Mouse (Mus musculus): ENCODE results near the gene Nme4.
"Not testable (repeated sequence)": the region's sequence is repeated elsewhere in the genome, so short reads cannot be mapped to it uniquely, and the experiment has no call there.

Nme4 gene

GRCm38 (mm10) chr17:26113181-26113948 is 18.0 kb upstream of the Nme4 start, which contains the start of gene Tmem8:
TSS of gene Tmem8 (plus strand) at chr17:26113299.
- peak; percentile 80 for DNase-seq

DNA sequence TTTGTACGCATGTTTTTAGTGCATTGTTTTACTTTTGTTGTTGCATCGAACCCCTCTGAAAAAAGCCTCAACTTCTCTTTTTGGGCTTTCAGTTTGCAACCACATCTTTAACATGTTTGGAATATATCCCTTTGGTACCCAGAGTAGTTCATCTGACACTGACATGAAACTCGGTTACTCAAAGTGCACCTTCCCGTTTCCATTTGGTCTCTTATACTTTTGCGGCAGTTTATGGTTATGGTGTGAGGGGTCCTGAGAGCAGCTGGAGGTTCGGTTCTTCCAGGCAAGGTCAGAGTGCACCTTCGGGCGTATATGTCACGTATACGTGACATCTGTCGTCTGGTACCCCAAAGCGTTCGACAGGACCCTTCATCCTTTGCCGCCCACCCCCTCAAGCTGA is 17.3 kb upstream of the Nme4 start:
- DNase-seq = no peak

DNA sequence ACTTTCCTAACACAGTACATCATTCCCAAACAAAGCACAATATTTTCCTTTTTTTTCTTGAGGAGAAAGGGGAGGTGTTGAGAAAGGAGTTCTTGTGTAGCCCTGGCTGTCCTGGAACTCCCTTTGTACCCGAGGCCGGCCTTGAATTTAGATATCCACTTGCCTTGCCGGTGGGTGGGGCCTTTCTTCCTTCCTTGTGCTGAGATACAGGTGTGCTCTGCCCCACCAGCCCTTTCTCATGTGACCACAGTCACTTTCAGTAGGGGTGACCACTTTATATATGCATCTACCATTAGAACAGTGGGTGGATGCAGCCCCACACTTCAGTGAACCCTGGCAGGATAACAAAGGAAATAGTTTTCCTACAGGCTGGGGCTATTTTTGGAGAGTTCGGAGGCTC is 16.3 kb upstream of the Nme4 start:
- no peak for DNase-seq

- DNase-seq = no peak
Measured at GRCm38 (mm10) chr17:26111024-26111423, 15.6 kb upstream of the Nme4 start.

DNA sequence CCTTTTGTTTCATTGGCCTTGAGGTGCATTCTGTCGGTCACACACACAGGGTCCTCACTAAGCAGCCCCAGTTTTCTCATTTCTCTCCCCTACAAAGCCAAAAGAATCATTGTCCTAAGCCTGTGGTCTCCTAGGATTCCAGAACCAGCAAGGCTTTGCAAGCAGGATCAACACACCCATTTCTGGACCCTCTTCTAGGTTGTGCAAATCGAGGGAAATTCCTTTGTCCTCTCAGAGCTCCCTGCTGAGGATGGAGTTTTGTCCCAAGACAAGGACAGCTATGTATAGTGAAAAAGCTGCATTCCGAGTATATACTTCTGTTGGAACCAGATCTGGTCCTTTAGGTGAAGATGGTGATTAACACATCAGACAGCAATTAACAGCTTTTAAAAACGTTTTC is 14.8 kb upstream of the Nme4 start:
- no peak for DNase-seq

DNA sequence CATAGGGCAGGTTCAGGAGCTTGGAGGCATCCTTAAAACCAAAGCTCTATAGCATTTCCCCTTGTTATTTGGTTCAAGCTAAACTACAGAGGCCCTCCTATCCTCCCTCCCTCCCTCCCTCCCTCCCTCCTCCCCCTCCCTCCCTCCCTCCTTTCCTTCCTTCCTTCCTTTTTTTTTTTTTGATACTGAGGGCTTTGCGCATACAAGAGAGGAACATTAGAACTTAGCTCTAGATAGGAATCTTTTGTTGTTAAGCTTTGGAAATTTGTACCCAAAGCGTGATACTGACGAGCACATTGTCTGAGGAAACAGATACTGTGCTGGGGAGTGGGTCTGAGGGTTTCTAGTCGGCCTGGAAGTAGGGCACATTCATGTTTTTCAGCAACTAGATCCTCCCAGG is 10.2 kb upstream of the Nme4 start:
- DNase-seq = no peak

DNA sequence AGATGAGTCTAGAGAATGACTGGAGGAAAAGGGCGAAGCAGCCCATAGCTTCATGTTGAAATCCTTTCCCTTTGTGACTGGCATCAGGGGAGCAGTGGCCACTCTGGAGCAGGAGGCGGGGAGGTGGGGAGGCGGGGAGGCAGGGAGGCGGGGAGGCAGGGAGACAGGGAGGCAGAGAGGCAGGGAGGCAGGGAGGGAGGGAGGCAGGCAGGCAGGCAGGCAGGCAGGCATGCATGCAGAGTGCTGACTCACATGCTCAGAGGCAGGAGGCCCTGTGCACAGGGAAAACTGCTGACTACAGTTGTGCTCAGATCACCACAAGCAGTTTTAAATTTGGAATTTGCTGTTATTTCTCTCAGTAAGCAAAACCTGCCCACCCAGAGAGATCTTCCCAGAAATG is 6.1 kb upstream of the Nme4 start:
- no peak for DNase-seq

- DNase-seq = no peak
Measured at GRCm38 (mm10) chr17:26100166-26100565, 4.8 kb upstream of the Nme4 start.

- not testable (repeated sequence) for DNase-seq
Measured at GRCm38 (mm10) chr17:26099316-26099715, 3.9 kb upstream of the Nme4 start.

DNA sequence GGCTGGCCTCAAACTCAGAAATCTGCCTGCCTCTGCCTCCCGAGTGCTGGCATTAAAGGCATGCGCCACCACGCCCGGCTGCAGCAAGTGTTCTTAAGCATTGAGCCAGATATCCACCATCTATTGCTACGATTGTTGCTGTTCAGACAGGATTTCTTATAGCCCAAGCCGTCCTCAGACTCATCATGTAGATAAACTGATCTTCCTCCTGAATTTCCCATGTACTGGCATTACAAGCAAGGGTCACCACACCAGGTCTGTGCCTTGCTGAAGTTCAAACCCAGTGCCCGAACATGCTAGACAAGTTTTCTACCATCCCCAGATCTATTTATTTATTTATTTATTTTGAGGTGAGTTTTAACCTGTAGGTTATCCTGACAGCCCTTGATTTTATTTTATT is 3.1 kb upstream of the Nme4 start:
- DNase-seq = no peak

DNA sequence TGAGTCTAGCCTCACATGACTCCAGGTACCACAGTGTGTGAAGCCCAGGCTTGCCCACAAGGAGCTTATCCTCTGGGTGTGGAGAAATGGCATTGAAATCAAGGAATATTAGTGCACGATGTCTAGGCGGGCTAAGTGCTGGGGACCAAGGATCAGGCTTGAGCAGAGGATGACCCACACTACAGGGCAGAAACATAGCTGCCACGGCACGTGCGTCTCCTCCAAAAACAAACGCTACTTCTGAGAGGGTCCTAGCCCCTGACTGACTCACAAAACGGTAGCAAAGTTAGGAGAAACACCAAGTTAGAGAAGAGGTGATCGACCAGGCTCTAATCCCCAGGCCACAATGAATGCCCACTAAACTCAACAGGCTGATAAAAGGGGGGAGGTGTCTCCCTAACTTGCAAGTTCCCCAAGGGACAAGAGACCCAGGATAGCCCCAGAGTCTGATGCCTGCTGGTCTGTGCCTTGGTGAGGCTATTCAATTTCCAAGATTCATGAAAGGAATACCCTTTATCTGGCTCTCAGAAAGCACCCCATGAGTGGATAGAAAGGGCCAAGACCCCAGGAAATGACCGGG is 781 bp downstream of the Nme4 start:
- DNase-seq = no peak

GRCm38 (mm10) chr17:26089905-26090632 is 5.3 kb downstream of the Nme4 start, which contains the start of gene Decr2:
TSS of gene Decr2 (minus strand) at chr17:26090337.
- peak; percentile 92 for DNase-seq

DNA sequence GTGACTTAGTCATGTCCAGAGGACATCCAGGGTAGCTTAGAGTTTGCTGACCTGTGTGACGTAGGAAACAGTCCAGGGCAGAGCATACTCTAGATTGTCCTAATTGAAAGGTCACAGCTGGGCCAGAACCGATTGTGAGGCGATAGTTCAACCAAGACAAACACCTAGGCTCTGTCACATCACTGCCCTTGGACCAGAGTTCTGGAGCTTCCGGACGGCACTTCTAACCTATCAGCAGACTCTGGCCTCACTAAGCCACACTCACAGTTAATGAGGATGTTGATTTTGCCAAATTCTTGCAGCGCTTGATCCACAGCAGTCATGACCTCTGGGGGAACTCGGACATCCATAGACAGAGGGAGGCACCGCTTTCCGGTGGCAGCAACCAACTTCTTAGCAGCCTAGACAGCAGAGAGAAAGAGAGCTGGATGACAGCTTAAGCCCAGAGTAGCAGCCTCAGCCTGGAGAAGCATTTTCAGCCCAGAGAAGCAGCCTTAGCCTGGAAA is 8.3 kb downstream of the Nme4 start:
- DNase-seq = no peak

DNA sequence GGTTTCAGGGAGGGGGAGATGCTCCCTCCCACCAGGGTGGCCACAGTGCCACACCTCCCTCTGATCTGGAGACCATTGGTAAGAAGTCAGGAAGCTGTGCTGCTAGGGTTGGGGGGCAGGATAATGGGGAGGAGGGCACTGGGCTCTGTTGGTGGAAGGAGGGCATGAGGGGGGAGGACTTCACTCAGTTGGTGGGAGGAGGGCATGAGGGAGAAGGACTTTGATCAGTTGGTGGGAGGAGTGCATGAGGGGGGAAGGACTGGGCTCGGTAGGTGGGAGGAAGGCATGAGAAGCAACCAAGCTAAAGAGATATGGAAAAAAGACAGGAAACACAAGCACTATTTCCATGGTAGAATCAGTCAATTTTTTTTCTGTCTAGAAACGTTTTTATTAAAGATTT is 14.5 kb downstream of the Nme4 start:
- DNase-seq = no peak

DNA sequence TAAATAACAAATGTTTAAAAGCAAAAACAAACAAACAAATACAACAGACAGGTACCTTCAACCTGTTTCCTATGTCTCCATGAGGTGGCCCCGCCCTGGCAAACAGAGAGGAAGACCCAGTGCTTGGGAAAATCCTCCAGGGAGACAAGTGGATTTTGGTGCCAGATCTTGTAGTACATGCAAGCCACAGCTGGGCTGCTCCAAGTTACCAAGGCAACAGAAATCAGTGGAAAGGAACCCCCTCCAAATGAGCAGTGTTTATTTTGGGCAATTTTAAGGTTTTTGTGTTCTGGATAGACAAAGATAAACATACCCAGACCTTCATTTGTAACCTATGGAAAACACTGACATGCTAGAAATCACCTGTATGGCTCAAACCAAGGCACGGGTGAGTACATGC is 16.6 kb downstream of the Nme4 start:
- DNase-seq = no peak

- no peak for DNase-seq
Measured at GRCm38 (mm10) chr17:26075246-26075645, 20.2 kb downstream of the Nme4 start.

DNA sequence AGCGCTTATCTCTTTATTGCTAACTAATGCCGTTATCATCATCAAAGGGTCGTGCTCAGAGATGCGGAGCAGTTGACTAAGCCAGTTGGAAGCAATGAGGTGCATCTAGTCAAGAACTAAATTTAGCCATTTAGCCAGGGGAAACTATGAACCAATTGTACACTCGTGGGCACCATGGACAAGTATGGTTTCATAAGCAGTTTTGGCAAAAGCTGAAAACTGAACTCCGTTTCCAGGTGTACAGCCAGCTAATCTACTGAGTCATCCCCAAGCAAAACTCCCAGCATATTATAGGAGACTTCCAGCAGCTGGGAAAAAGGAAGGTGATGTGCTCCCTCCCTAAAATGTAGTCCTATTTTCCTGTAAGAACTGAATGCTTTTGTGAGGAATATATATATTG is 25.3 kb downstream of the Nme4 start:
- DNase-seq = no peak

DNA sequence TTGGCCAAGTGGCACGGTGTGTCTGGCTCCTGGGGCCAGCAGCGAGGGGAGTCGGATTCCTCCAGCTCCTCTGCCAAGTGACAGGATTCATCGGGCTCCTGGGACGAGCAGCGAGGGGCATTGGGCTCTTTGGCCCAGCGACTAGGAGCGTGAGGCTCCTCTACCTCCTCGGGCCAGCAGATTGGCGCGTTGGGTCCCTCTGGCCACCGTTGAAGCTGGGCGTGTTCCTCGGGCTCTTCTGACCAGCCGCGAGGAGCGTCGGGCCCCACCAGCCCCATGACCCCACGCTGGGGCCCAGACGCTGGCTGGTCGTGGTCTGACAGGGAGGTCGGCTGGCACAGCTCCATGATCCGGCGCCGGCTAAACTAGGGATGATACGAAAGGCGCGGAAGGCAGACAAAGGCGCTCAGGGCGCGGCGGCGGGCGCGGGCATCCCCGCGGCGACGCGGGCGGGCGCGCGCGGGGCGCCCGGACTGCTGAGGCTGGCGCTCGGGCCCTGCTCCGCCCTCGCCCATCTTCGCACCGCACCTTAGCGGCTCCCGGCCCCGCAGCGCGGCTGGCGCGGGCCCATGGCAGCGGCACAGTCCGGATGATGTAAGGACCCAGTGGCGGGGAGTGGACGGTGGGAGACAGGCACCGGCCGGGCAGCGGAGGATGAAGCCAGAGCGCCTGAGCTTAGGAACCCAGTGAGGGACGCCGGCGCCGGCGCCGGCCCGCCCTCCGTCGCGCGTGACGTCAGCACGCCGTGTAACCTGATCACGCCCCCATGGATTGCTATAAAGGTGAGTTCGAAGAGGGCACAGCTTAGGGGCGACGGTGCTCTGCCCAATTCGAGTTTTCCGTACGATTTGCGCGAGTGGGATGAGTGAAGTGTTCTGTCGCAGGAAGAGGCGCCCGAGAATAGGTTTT is 26.3 kb downstream of the Nme4 start, which contains the start of gene Rab11fip3:
Rab11fip3 (minus strand) TSS at position 725 of the 909 bp plus-strand sequence.
- DNase-seq = peak; percentile 85

DNA sequence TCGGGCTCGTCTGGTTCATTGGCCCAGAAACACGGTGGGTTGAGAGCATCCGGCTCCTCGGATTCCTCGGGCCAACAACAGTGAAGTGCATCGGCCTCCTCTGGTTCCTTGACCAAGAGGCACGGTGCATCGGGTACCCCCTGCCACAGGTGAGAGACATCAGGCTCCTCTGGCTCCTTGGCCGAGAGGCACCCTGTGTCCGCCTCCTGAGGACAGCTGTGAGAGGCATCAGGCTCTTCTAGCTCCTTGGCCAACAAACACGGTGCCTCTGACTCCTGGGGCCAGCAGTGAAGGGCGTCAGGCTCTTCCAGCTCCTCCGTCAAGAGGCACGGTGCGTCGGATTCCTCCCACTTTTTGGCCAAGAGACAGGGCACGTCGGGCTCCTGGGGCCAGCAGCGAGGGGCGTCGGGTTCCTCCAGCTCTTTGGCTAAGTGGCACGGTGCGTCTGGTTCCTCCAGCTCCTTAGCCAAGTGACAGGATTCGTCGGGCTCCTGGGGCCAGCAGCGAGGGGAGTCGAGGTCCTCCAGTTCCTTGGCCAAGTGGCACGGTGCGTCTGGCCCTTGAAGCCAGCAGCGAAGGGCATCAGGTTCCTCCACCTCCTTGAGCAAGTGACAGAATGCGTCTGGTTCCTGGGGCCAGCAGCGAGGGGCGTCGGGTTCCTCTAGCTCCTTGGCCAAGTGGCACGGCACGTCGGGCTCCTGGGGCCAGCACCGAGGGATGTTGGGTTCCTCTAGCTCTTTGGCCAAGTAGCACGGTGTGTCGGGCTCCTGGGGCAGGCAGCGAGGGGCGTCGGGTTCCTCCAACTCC is 27.2 kb downstream of the Nme4 start:
- no peak for DNase-seq

DNA sequence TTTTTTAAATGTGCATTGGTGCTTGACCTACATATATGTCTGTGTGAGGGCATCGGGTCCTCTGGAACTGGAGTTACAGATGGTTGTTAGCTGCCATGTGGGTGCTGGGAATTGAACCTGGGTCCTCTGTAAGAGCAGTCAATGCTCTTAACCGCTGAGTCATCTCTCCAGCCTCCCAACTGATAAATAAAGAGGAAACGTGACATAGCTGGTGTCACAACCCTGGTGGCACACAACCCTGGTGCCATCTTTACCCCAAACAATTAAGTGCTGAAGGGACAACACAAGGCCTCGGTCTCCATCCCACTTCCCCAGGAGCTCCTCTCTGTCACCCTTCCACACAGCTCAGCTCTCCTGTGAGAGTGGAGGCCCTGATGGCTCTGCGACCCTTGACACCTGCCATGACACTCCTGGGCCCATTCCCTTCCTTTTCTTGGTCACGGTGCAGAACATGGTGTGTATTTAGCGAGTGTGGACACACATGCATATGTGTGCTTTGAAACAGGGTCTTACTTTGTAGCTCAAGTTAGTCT is 28.8 kb downstream of the Nme4 start:
- no peak for DNase-seq

DNA sequence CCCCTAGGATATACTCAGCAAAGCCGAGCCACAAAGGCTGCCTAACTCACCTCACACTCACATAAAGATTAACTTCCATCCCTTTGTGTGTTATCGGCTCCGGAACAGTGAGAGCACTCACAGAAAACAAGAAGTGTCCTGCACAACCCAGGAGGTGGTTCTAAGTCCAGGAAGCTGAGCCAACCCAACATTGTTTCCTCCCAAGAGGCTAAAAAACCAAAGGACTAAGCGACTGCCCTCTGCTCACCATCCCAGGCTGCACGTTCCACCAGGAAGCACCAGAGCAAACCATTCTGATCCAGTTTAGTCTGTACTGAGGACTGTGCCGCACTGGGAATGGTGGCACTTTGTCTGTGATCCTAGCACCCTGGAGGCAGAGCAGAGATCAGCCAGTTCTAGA is 30.5 kb downstream of the Nme4 start:
- DNase-seq = no peak

All from cerebellum, adult 8-10 months (tissue).